Mouse (Mus musculus) lung, postnatal 36 days (tissue): ENCODE data around the gene Chaf1b.

ENCODE experiments used
- DNase-seq: peaks from one replicate; pipeline ENCODE4 v3.0.0; 2022; ENCODE audit warnings: mixed read lengths

The Chaf1b gene

DNA sequence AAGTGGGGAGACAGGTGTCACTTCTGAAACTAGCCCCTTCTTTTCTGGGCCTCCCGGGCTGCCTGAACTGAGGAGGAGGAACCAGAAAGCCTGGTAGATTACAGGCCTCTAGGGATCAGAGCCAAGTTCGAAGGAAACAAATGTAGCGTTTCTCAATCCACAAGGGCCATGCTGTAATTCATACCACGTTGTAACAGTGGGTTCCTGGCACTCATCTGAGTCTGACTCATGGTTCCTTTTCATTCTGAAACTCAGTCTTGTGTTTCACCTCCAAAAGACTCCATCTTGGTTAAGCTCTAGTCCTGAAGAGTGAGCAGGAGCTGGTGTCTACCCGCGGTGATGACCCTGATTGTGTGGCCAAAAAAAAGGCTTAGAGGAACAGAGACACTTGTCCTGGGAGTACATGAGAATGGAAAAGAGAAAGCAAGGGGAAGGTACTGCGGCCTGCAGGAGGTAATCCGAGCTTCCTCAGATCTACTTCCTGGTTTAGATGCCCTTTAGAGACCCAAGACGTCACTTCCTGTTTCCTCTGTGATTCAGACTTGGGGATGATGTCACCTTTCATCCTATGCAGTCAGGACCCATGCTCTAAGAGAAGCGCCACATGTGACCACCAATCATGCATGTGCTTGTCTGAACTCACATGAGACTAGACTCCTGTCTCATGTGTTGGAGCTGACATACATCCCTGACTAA, 30.3 kb downstream of the Chaf1b start:
- peak; percentile 79 for DNase-seq

DNA sequence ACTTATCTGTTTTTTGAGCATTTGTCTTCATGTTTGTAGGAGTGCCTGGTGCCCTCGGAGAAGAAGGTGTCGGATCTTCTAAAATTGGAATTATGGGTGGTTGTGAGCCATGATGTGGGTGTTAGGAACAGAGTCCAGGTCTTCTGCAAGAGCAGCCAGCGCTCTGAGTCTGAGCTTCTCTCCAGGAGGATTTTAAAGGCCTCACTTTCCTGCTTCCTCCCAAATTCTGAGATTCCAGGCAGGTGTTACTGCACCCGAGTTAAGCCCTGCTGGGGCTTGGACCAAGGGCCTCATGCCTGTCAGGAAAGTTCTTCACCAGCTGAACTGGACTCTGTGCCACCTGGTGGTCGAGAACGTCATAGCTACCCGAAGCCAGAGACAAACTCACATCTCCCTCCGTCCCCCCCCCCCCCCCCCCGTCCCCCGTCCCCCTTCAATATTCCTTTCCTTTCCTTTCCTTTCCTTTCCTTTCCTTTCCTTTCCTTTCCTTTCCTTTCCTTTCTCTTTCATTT, 31.7 kb downstream of the Chaf1b start:
- DNase-seq: peak; percentile 79

DNA sequence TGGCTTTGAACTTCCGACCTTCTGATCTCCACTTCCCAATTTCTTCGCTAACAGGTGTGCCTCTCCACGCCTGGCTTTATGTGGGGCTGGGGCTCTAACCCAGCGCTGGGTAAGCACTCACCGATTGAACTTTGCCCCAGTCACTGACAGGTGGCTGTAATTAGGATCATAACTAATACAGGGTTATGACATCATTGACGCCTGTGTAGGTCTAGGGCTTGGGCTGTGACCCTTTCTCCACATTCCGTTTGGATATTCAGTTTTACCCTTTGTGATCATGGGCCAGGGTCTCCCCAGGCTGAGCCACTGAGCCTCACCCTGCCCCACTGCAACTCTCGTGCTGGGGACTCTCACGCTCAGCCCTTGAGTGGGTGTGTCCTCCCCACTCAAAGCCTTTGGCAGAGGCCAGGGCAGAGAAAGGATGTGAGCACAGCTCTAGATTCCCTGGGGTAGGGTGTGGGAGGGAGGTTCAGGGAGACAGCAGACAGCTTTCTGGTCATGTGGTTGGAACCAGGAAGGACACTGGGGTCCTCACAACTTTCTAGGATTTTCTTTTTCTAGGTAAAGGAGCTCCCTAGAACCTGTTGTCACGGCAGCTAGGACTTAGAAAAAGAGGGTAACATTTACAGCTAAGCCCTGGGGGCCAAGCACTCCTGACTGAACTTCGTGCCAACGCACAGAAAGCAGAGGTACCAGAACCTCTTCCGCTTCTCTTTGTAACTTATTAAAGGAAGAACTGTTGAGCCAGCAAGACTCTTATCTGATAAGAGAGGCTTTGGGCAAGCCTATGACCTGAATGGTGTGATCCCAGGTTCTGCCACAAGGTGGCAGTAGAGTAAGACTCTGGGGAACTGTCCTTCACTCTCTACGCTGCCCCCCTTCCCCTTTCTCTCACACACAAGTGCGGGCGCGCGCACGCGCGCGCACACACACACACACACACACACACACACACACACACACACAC, 34.3 kb downstream of the Chaf1b start:
- peak; percentile 94 for DNase-seq

DNA sequence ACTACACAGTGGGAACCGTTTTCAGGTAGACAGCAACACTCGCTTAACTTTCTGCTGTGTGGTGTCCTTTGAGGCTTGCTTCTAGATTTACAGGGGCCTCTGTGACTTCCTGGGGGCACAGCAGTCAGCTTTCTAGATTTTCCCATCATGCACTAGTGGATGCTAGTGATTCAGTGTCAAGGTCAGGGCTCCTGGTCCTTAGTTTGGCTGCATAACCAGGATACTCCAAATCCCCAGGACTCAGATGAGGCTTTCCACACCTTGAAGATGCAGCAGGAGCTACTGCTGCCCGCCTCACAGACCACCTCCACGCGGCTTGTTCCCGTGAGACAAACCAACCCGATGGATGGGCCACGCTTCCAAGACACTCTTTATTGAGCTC, 35.0 kb downstream of the Chaf1b start:
- DNase-seq: no peak

DNA sequence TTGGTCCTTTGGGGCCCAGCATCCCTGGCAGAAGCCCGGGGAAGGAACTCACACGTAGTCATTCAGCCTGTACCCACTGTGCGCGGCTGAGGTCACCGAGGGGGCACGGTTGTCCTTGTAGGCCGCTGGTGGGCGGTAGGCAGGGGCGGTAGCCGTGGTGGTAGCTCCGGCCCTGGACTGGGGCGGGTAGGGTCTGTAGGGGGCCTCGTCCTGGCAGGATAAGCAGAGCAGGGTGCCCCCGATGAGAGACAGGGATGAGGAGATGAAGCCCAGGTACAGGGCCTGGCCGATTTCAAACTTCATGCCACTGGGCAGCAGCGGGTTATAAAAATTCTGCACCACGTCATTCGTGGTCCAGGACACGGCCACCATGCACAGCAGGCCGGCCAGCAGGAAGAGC, 35.5 kb downstream of the Chaf1b start:
- DNase-seq: no peak

DNA sequence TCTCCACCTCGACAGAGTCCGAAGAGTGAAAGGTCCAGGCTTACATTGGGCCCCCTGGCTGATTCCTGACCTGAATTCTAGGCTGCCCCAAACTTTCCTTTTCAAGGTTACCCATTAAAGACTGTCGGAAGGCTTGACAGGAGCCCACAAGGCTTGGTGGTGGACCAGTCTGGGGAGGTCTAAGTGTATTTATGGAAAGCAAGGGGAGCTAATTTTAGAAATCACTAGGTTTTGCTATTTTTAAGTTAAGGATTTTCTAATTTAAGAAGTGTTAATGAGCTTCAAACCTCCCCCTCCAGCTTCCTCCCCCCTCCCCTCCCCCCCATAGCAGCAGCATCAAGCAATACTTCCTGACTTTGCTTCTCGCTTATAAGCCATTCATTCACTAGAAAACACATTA, 37.0 kb downstream of the Chaf1b start:
- no peak for DNase-seq

DNA sequence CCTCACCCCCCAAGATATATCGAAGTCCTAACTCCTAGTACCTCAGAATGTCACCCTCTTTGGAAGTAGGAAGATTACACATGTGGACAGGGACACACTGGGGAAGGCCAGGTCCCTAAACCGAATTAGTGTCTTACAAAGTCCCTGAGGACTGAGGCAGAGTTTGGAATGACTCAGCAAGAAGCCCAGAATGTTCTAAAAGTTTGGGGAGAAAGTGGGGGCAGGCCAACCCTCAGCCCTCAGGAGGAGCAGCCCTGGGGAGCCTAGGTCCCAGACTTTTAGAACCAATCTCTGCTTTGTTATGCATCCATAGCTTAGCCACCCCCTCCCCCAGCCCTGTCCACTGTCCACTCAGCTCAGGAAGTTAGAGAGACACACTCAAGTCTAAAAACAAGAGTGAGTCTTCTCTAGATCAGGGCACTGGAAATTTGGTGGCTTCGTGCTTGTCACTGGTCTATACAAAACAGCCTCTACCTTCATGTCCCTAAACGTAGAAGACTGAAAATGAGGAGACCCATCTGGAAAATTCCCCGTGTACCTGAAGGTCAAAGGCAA, 39.2 kb downstream of the Chaf1b start:
- DNase-seq: no peak

DNA sequence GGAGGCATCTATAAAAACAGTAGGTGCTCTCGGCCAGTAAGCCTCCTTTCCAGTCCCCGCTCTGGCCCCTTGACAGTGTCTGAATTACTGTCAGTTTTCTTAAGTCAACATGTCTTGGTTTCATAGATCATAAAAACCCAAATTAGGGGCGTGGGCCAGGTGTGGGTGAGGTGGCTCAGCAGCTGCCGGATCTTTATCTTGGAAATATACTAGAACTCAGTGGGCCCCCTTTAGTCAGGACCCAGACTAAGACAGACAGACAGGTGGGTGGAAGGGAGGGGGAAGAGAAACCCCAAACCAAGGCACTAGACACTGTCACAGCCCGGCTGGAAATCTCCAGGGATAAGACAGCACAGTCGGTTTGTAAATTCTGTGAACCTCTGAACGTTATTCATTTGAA, 40.1 kb downstream of the Chaf1b start:
- DNase-seq: no peak

DNA sequence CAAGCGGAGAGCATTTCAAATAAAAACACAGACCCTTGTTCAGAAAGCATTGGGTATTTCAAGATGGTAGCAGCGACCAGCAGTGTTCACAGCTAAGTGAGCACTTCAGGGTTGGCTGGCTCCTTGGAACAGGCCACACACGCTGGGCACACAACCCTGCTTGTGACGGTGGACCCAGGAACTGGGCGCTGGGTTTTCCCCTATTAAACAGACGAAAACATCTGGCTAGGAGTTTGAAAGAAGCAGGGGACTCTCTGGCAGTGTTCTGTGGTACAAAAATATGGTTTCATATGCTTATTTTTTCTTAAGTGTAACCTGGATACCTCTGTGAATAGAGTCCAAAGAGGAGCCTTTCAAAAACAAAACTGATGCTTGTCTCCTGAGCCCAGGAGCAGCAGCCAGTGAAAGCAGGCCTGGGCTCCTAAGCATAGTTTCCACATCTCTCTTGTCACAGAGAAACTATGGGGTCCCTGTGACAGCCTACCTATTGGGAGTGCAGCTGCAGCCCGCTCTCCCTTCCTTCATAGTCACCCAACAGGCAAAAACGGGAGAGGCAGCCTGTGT, 42.1 kb downstream of the Chaf1b start:
- DNase-seq: no peak

DNA sequence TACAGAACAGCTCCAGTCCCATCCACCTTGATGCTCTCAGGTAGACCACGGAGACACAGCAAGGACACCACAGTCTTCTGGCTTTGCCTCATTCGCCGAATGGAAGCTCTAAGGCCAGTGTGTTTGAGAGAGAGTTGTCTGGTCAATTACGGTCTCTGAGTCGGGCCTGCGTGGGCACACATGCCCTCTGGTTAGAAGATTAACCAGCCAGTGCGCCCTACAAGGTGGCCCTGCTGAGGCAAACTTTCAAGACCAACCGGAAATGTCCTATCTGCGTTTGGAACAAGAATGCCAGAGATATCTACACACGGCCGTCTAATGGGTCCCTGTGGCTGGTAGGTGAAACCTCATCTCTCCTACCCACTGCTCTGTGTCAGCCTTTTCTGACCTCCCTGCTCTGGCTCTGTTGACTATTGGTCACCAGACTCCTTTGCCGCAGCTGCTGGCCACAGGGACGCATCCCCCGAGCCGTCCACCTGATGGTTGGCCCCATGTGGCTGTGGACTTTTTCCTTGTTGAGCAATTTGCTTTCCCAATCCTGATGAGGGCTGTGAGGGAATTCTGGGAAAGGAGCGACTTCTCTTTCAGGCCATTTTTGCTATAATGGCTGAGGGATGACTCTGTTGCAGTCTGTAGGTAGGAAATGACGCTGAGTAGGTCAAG, 45.8 kb downstream of the Chaf1b start:
- DNase-seq: no peak

DNA sequence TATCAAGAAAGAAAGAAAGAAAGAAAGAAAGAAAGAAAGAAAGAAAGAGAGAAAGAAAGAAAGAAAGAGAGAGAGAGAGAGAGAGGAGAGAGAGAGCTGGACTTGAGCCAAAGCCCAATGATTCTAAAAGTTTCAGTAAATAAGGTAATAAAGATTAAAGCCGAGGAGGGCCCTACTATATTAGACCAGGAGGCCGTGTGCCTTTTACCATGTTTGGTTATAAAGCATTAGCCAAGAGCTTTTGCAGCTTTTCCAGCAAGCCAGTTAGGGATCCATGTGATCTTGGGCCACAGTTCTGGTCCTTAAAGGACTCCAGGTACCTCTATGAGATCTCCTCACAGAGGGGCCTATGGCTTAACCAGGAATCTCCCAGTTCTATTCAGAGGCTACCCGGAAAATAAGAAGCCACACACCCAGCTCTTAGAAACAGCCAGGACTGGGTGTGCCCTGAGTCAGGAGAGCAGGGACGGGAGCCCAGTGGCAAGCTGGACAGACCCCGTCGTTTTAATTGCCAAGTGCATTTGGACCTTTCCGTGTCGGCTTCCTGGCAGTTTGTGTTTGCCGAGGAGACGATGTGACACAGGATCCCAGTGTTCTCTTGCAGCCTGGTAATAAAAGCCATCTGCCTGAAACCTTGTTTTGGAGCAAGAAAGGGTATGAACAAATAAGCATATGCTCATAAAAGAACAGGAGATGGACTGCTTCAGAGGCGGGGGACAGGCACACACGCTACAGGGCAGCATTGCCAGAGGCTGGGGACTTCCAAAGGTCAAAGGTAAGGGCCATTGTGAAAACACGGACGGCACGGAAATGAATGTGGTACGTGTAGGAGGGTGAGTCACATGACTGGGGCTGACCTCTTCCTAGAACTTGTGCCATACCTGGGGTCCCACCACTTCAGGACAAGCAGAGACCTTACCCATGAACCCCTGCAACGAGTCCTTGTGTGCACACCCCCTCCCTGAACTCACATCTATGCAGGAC, 48.8 kb downstream of the Chaf1b start:
- DNase-seq: no peak

DNA sequence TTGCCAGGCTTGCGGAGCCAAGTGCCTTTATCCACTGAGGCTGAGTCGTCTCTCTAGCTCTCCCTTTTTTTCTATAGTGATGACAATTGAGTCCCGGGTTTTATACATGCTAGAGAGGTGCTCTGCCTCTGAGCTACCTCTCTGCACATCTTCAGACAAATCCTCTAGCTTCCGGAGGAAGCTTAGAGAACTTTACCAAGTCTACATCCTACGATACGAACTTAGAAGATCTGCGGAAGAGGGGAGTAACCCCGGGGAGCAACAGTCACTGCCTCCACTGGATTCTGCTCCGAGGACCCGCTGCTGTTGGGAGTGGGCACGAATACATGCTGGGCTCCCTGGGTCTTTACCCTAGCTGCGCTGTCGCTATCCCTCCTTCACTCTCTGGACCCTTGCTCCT, 50.9 kb downstream of the Chaf1b start:
- no peak for DNase-seq

DNA sequence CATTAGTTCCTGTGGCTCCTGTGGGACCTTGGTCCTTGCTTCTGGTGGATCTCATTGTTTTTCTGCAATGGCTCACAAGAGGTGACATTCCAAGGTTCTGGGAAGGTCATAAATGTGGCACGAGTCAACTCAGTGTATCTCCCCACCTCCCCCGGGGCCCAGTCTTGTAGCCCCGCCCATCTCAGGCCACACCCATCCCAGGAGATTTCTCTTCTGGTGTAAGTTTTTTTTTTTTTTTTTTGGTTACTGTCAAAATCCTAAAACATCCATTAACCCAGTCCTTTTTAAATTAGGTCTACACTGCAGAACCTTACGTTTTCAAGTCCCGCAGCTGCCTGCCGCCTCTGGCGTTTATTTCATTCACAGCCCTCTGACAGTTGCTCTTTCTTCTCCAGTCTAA, 51.3 kb downstream of the Chaf1b start:
- DNase-seq: peak; percentile 11

DNA sequence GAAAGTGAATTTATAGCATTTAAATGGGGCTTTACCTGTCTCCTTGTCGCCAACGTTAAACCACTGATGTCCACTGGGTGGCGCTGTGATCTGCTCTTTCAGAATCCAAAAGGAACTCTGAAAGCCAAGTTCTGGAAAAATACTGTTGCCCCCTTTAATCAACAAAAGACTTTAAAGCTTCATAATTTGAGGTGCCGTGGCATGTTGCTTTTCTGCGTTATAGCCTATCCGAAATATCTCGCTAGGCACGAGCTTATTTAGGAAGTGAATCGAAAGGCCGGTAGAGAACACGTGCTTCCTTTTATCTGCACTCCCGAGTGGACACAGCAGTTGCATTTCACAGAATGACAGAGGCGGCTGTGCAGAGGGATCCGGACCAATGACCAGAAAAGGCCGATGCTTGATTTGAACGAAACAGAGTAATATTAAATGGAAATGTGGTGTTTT, 54.7 kb downstream of the Chaf1b start:
- peak; percentile 77 for DNase-seq

DNA sequence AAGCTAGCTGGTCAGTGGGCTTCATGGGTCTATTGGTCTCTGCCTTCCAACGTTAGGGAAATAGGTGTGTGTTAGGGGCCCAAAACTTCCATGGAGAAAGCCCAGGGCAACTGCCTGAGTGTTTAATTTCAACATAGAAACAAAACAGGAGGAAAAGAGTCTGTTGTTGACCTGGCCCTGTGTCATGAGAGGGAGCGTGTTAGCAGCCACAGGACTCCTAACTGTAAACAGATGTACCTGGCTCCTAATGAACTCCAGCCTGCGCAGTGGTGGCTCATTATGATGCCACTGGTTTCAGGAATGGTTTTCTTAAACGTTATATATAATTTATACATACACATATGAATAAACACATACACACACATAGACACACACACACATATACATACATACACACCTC, 56.3 kb downstream of the Chaf1b start:
- DNase-seq: no peak

DNA sequence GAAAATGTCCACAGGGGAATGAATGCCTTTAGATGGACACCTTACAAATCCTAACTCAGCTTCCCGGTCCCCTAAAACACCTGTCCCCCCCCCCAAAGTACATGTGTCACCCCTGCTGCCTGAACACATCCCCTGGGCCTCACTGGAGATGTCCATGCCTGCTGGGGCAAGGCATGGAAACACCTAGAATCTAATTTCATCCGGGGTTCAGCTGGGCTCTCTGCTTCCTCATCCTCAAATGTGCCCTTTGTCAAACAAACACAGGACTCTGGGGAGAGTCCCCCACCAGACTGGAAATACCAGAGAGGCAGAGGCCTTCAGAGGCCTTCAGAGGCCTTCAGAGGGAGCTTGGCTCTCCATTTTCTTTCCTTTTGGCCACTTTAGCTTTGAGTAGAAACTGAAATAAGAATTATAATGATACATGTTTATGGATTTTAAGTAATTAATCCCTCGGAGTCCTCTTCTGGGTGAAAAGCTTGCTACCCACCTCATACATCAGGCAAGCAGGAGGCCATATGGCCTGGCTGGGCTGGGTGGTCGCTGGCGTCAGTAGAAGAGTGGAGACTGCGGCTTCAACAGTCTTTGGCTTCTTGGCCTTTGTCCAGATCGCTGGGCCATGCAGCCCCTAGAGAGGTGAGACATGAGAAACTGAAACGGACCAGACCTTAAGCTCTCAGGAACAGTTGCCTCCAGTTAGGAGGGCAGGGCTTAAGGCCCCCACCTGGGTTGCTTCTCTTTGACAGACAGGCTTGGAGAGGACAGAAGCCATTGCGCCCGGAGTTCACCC, 58.3 kb downstream of the Chaf1b start:
- DNase-seq: no peak

DNA sequence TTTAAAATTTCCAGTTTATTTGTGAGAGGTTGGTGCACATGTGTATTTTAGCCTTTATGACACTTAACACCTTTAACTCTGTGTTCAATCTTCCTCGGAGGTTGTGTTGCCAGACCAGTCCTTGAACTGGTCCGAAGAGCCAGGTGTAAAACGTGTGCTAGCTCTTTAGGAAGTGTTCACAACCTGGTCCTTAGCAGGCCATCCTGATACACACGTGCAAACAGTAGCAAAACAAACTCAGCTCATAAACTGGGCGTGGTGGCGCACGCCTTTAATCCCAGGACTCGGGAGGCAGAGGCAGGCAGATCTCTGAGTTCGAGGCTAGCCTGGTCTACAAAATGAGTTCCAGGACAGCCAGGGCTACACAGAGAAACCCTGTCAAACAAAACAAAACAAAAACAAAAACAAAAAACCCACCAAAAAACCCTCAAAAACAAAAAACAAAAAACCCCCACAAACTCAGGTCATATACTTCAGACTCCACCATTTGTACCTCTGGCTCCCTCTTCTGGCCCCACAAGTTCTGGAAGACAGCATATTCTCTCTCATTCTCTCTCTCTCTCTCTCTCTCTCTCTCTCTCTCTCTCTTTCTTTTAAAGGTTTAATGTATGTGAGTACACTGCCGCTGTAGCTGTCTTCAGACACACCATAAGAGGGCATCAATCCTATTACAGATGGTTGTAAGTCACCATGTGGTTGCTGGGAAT, 59.2 kb downstream of the Chaf1b start:
- DNase-seq: no peak

DNA sequence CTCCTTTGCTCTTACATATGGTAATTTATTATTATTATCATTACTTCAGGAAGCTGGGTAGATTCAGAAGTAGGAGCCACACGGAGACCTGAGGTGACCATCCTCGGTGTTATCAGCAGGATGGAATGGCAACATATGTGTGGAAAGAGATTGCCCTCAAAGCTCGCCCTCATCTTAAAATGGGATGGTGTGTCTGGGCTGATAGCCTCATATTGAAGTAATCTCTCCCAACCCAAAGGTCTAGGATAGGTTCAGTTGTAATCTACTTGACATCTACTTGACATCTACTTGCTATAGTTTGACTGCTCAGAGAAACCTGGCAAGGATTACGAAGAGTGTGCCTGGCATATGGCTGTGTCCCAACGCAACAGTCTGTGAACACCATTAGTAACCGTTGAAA, 60.6 kb downstream of the Chaf1b start:
- no peak for DNase-seq

DNA sequence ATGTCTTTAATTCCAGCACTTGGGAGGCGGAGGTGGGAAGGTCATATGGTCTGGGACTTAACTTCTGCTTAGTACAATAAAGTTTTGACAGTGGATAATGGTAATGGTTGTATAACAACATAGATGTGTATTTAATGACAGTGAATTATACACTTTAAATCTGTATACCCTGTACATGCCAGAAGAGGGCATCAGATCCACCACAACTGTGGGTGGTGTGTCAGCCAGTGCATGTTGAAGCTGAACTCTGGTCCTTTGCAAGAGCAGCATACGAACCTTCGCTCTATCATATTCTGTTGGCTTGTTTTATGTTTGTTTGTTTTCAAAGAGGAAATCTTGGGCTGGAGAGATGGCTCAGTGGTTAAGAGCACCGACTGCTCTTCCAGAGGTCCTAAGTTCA, 63.7 kb downstream of the Chaf1b start:
- no peak for DNase-seq
